Mouse (Mus musculus): ENCODE data around the gene Arhgef11. TPM values are rescaled to one million over a fixed set of nuclear protein-coding genes. Genes with fewer than 3 reads are reported as not detected.
"Not testable (repeated sequence)": the region's sequence is repeated elsewhere in the genome, so short reads cannot be mapped to it uniquely, and the experiment has no call there.

Arhgef11 gene
- polyA plus RNA-seq (2015; fragmentation: Nextera tagmentation; extraction: Ambion mirVana) = 5.9 and 6.1 TPM in 2 replicates

- Histone ChIP-seq H3K4me2 (replicated peaks; ENCODE audit: low read depth) (peak within 1 kb of the TSS; percentile 89), H3K27me3 (ENCODE audit: control insufficient read depth, insufficient read depth, low read length) (no peaks in the 10 kb centered on the region), H3K27ac (replicated peaks) (peak within 1 kb of the TSS; percentile 95), H3K9me3 (ENCODE audit: control insufficient read depth, low read length) (no peaks in the 10 kb centered on the region), H3K9ac (ENCODE audit: low read length) (peak within 1 kb of the TSS; percentile 93), H3K4me1 (replicated peaks; ENCODE audit: control insufficient read depth, insufficient read depth) (peaks cover 4% of the 10 kb centered on the region; the same call in 1 of the 2 replicates), H3K4me3 (ENCODE audit: low read depth, low read length) (peak within 1 kb of the TSS; percentile 80), H3K36me3 (ENCODE audit: control insufficient read depth, insufficient read depth, low read length) (no peaks in the 10 kb centered on the region)
- DNase-seq (ENCODE audit: low spot score) (peak; percentile 93), ATAC-seq (ENCODE audit: low FRiP score, low TSS enrichment) (peak; percentile 94)
- 2% methylated on average over 41 of the region's 101 CpGs for WGBS
- TF ChIP-seq CTCF (IDR thresholded peaks at IDR 0.05; ENCODE audit: low read depth) (no peak), EP300 (optimal IDR thresholded peaks at IDR 0.05) (no peak)
Measured at GRCm38 (mm10) chr3:87616957-87617810, at the start of gene Arhgef11. Gene Arhgef11, plus strand, starts transcription at chr3:87617559.

DNA sequence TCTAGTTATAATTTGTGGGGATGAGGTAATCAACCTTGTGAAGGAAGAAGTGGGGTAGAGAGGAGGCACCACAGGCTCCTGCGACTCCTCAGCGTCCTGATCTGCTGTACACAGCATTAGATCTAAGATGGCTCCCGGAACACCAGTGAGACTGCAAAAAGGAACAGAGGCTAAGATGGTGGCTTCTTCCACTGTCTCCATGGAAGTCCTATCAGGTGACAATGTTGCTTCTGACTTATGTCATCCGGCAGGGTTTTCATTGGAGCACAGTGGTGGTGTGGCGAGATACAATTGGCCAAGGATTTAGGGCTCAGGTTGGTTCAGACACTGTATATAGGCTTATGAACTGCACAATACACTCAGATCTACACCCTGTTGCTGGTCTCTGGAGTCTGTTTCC lies 48.7 kb upstream of the Arhgef11 start:
- ATAC-seq (ENCODE audit: low FRiP score, low TSS enrichment) = no peak
- Histone ChIP-seq H3K27me3 (ENCODE audit: control insufficient read depth, insufficient read depth, low read length) (no peaks in the 10 kb centered on the region), H3K9me3 (ENCODE audit: control insufficient read depth, low read length) (no peaks in the 10 kb centered on the region), H3K36me3 (ENCODE audit: control insufficient read depth, insufficient read depth, low read length) (no peaks in the 10 kb centered on the region), H3K27ac (replicated peaks) (no peak overlapping the region), H3K9ac (ENCODE audit: low read length) (no peak overlapping the region), H3K4me1 (replicated peaks; ENCODE audit: control insufficient read depth, insufficient read depth) (no peaks in the 10 kb centered on the region), H3K4me3 (ENCODE audit: low read depth, low read length) (no peak overlapping the region), H3K4me2 (replicated peaks; ENCODE audit: low read depth) (no peak overlapping the region)
- no peak for DNase-seq (ENCODE audit: low spot score)
- WGBS = 94% methylated on average over 5 of the region's 5 CpGs
- TF ChIP-seq EP300 (optimal IDR thresholded peaks at IDR 0.05) = no peak
- no peak for TF ChIP-seq CTCF (IDR thresholded peaks at IDR 0.05; ENCODE audit: low read depth)

- DNase-seq (ENCODE audit: low spot score) (no peak), ATAC-seq (ENCODE audit: low FRiP score, low TSS enrichment) (no peak)
- no peak overlapping the region for H3K4me2 ChIP-seq (replicated peaks; ENCODE audit: low read depth)
- no peaks in the 10 kb centered on the region for H3K9me3 ChIP-seq (ENCODE audit: control insufficient read depth, low read length)
- H3K4me1 ChIP-seq (replicated peaks; ENCODE audit: control insufficient read depth, insufficient read depth) = no peaks in the 10 kb centered on the region
- H3K4me3 ChIP-seq (ENCODE audit: low read depth, low read length) = no peak overlapping the region
- H3K27me3 ChIP-seq (ENCODE audit: control insufficient read depth, insufficient read depth, low read length) = no peaks in the 10 kb centered on the region
- no peak overlapping the region for H3K27ac ChIP-seq (replicated peaks)
- TF ChIP-seq EP300 (optimal IDR thresholded peaks at IDR 0.05) = no peak
- no peak for TF ChIP-seq CTCF (IDR thresholded peaks at IDR 0.05; ENCODE audit: low read depth)
- WGBS = 27% methylated on average over 6 of the region's 6 CpGs
- H3K9ac ChIP-seq (ENCODE audit: low read length) = no peak overlapping the region
- H3K36me3 ChIP-seq (ENCODE audit: control insufficient read depth, insufficient read depth, low read length) = no peaks in the 10 kb centered on the region
Measured at GRCm38 (mm10) chr3:87575766-87576165, 41.6 kb upstream of the Arhgef11 start.

- WGBS = 92% methylated on average over 4 of the region's 4 CpGs
- Histone ChIP-seq H3K9me3 (ENCODE audit: control insufficient read depth, low read length) (no peaks in the 10 kb centered on the region), H3K4me3 (ENCODE audit: low read depth, low read length) (no peak overlapping the region), H3K4me1 (replicated peaks; ENCODE audit: control insufficient read depth, insufficient read depth) (no peaks in the 10 kb centered on the region), H3K27ac (replicated peaks) (no peak overlapping the region), H3K4me2 (replicated peaks; ENCODE audit: low read depth) (no peak overlapping the region), H3K9ac (ENCODE audit: low read length) (no peak overlapping the region), H3K27me3 (ENCODE audit: control insufficient read depth, insufficient read depth, low read length) (no peaks in the 10 kb centered on the region), H3K36me3 (ENCODE audit: control insufficient read depth, insufficient read depth, low read length) (no peaks in the 10 kb centered on the region)
- no peak for DNase-seq (ENCODE audit: low spot score)
- TF ChIP-seq EP300 (optimal IDR thresholded peaks at IDR 0.05) = no peak
- TF ChIP-seq CTCF (IDR thresholded peaks at IDR 0.05; ENCODE audit: low read depth) = no peak
- ATAC-seq (ENCODE audit: low FRiP score, low TSS enrichment) = no peak
Measured at GRCm38 (mm10) chr3:87582259-87582658, 35.1 kb upstream of the Arhgef11 start.

DNA sequence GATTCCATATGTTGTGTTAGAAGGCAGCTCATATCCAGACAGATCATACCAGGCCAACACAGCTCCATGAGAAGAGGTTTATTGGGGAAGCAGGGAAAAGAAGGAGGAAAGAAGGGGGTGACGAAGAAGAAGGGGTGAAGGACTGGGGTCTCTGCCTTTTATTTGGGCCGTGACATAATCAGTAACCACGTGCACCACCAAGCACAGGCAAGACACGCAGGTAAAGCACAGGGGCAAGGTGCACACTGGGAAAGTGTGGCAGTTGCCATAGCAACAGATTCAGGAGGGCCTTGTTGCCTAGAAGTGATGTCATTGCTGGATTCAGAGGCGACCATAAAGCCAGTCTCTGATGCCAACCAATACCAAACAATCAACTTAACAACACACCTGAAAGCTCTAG lies 23.6 kb upstream of the Arhgef11 start:
- no peaks in the 10 kb centered on the region for H3K4me1 ChIP-seq (replicated peaks; ENCODE audit: control insufficient read depth, insufficient read depth)
- no peaks in the 10 kb centered on the region for H3K36me3 ChIP-seq (ENCODE audit: control insufficient read depth, insufficient read depth, low read length)
- H3K4me2 ChIP-seq (replicated peaks; ENCODE audit: low read depth) = no peak overlapping the region
- H3K4me3 ChIP-seq (ENCODE audit: low read depth, low read length) = no peak overlapping the region
- no peaks in the 10 kb centered on the region for H3K9me3 ChIP-seq (ENCODE audit: control insufficient read depth, low read length)
- H3K27me3 ChIP-seq (ENCODE audit: control insufficient read depth, insufficient read depth, low read length) = no peaks in the 10 kb centered on the region
- H3K27ac ChIP-seq (replicated peaks) = no peak overlapping the region
- no peak for TF ChIP-seq CTCF (IDR thresholded peaks at IDR 0.05; ENCODE audit: low read depth)
- TF ChIP-seq EP300 (optimal IDR thresholded peaks at IDR 0.05) = no peak
- H3K9ac ChIP-seq (ENCODE audit: low read length) = no peak overlapping the region
- DNase-seq (ENCODE audit: low spot score) (no peak), ATAC-seq (ENCODE audit: low FRiP score, low TSS enrichment) (no peak)
- WGBS = 63% methylated on average over 5 of the region's 5 CpGs

- not testable (repeated sequence) for DNase-seq (ENCODE audit: low spot score); H3K4me1 ChIP-seq (replicated peaks; ENCODE audit: control insufficient read depth, insufficient read depth); H3K36me3 ChIP-seq (ENCODE audit: control insufficient read depth, insufficient read depth, low read length); H3K27ac ChIP-seq (replicated peaks); H3K9ac ChIP-seq (ENCODE audit: low read length); ATAC-seq (ENCODE audit: low FRiP score, low TSS enrichment); H3K9me3 ChIP-seq (ENCODE audit: control insufficient read depth, low read length); H3K4me2 ChIP-seq (replicated peaks; ENCODE audit: low read depth); H3K4me3 ChIP-seq (ENCODE audit: low read depth, low read length); H3K27me3 ChIP-seq (ENCODE audit: control insufficient read depth, insufficient read depth, low read length)
- WGBS = 74% methylated on average over 4 of the region's 4 CpGs
Measured at GRCm38 (mm10) chr3:87595328-87595727, 22.0 kb upstream of the Arhgef11 start.

DNA sequence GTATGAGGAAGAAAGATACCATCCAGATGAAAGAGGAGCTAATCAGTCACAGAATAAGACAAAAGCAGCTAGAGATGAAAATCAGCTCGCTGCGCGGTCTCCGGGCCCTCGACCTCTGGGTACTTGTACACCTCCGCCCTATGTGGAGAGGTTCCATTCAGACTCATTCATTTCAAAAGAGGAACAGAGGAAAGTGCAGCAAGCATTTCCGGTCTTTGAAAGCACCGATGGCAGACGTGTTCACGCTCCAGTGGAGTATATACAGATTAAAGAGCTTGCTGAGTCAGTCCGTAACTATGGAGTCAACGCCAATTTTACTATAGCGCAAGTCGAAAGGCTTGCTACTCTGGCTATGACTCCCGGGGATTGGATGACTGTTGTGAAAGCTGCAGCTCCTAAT lies 16.3 kb upstream of the Arhgef11 start:
- 95% methylated on average over 15 of the region's 15 CpGs for WGBS

More for the DNA sequence above, 16.3 kb upstream of the Arhgef11 start:
- not testable (repeated sequence) for H3K27me3 ChIP-seq (ENCODE audit: control insufficient read depth, insufficient read depth, low read length); H3K4me2 ChIP-seq (replicated peaks; ENCODE audit: low read depth); H3K9me3 ChIP-seq (ENCODE audit: control insufficient read depth, low read length); H3K9ac ChIP-seq (ENCODE audit: low read length); DNase-seq (ENCODE audit: low spot score); H3K36me3 ChIP-seq (ENCODE audit: control insufficient read depth, insufficient read depth, low read length); H3K4me1 ChIP-seq (replicated peaks; ENCODE audit: control insufficient read depth, insufficient read depth); H3K27ac ChIP-seq (replicated peaks); H3K4me3 ChIP-seq (ENCODE audit: low read depth, low read length); ATAC-seq (ENCODE audit: low FRiP score, low TSS enrichment)

Data from stomach, postnatal 0 days (tissue).